Mouse (Mus musculus) natural killer cell, adult 2 months (primary cell): ENCODE measurements around the gene Pwwp2b.
A peak's percentile ranks its signal among the peaks of the same experiment; 100 is the strongest.

Source experiments
- DNase-seq, 2 experiments: peaks; one replicate each; pipeline ENCODE4 v3.0.0; 2022; ENCODE audit warnings: low spot score in 2 of 2

Pwwp2b gene

GRCm38 (mm10) chr7:139224070-139224469 is 24.2 kb upstream of the Pwwp2b start:
- DNase-seq: no peak

GRCm38 (mm10) chr7:139224725-139225124 is 23.6 kb upstream of the Pwwp2b start:
- DNase-seq: peak; percentile 56 to 68

GRCm38 (mm10) chr7:139226416-139226815 is 21.9 kb upstream of the Pwwp2b start:
- DNase-seq: no peak

GRCm38 (mm10) chr7:139228447-139229171 is 19.7 kb upstream of the Pwwp2b start:
- DNase-seq: no peak

GRCm38 (mm10) chr7:139229837-139230236 is 18.4 kb upstream of the Pwwp2b start:
- no peak for DNase-seq

GRCm38 (mm10) chr7:139230241-139230640 is 18.0 kb upstream of the Pwwp2b start:
- DNase-seq: peak; percentile 52 to 71

- peak; percentile 80 to 85 for DNase-seq
These were observed 14.6 kb upstream of the Pwwp2b start for GRCm38 (mm10) chr7:139233714-139234113.

- DNase-seq: no peak
These were observed 13.7 kb upstream of the Pwwp2b start for GRCm38 (mm10) chr7:139234426-139235188.

- no peak for DNase-seq
These were observed 12.5 kb upstream of the Pwwp2b start for GRCm38 (mm10) chr7:139235651-139236358.

GRCm38 (mm10) chr7:139239432-139239831 is 8.8 kb upstream of the Pwwp2b start:
- DNase-seq: no peak

- DNase-seq: no peak
These were observed 2.2 kb upstream of the Pwwp2b start for GRCm38 (mm10) chr7:139246086-139246485.

GRCm38 (mm10) chr7:139246931-139247880 is 1.1 kb upstream of the Pwwp2b start:
- no peak for DNase-seq

GRCm38 (mm10) chr7:139248615-139249405 is 528 bp downstream of the Pwwp2b start:
- peak; percentile 36 to 47 for DNase-seq

GRCm38 (mm10) chr7:139249406-139250210 is 1.3 kb downstream of the Pwwp2b start:
- DNase-seq: no peak

- DNase-seq: no peak
These were observed 3.6 kb downstream of the Pwwp2b start for GRCm38 (mm10) chr7:139251881-139252301.

GRCm38 (mm10) chr7:139252566-139252965 is 4.3 kb downstream of the Pwwp2b start:
- no peak for DNase-seq

GRCm38 (mm10) chr7:139252986-139253385 is 4.7 kb downstream of the Pwwp2b start:
- no peak for DNase-seq

GRCm38 (mm10) chr7:139253462-139253861 is 5.2 kb downstream of the Pwwp2b start:
- DNase-seq: no peak

- no peak for DNase-seq
These were observed 6.3 kb downstream of the Pwwp2b start for GRCm38 (mm10) chr7:139254626-139255025.
